Mouse (Mus musculus) liver, embryonic 16.5 days (tissue): ENCODE measurements around the gene Retreg3. TPM values are rescaled to one million over a fixed set of nuclear protein-coding genes. Genes with fewer than 3 reads are reported as not detected.

Experiments
- ATAC-seq: fragments of 200-750 bp; cut with Nextera tagmentation; 2 replicates; pipeline ENCODE4 v1.8.0; 2017; ENCODE audit warnings: low read depth, mild to moderate bottlenecking, moderate number of reproducible peaks, moderate library complexity
- H3K27ac ChIP-seq: fragments of 300-500 bp; sonication (generic); 2 replicates; pipeline ENCODE4 v1.5.1; 2014; ENCODE audit warnings: mild to moderate bottlenecking, low read length
- H3K27me3 ChIP-seq: fragments of 300-500 bp; sonication (generic); 2 replicates; pipeline ENCODE4 v1.6.1; 2014; ENCODE audit warnings: low read depth, low read length, mixed read lengths; ENCODE audit not compliant: control insufficient read depth, insufficient read depth
- H3K36me3 ChIP-seq: fragments of 300-500 bp; sonication (generic); 2 replicates; pipeline ENCODE4 v1.6.1; 2014; ENCODE audit warnings: mild to moderate bottlenecking; ENCODE audit not compliant: control insufficient read depth, insufficient read depth
- H3K4me1 ChIP-seq: fragments of 300-500 bp; sonication (generic); 2 replicates; pipeline ENCODE4 v1.6.1; 2014; ENCODE audit warnings: low read depth, low read length, mixed read lengths; ENCODE audit not compliant: control insufficient read depth
- H3K4me2 ChIP-seq: fragments of 300-500 bp; sonication (generic); 2 replicates; pipeline ENCODE4 v1.6.1; 2014; ENCODE audit warnings: low read depth, low read length, mixed read lengths
- H3K4me3 ChIP-seq: fragments of 300-500 bp; sonication (generic); 2 replicates; pipeline ENCODE4 v1.5.1; 2014; ENCODE audit warnings: low read depth, mild to moderate bottlenecking, low read length
- H3K9ac ChIP-seq: fragments of 300-500 bp; sonication (generic); 2 replicates; pipeline ENCODE4 v1.6.1; 2014; ENCODE audit warnings: low read depth, low read length
- H3K9me3 ChIP-seq: fragments of 300-500 bp; sonication (generic); replicated peaks from 2 replicates; pipeline ENCODE4 v1.6.1; 2016; ENCODE audit warnings: low read length; ENCODE audit not compliant: control insufficient read depth
- WGBS: fragments of 180-500 bp; shearing (Covaris S2); extraction: QIAGEN DNeasy Blood & Tissue Kit; methylation state at CpG from one replicate; pipeline ENCODE4 v1.1.7; 2014; ENCODE audit not compliant: insufficient replicate concordance; 5-methylcytosine and 5-hydroxymethylcytosine counted together
- polyA plus RNA-seq: library from polyadenylated mRNA; unstranded; fragments of >200 nt; fragmentation: Nextera tagmentation; extraction: Ambion mirVana; gene quantifications from 2 replicates; pipeline ENCODE4 v1.2.1, GENCODE M21; 2015

Gene Retreg3
- polyA plus RNA-seq, 1 experiment from 2014 or later: 11.9 TPM

DNA sequence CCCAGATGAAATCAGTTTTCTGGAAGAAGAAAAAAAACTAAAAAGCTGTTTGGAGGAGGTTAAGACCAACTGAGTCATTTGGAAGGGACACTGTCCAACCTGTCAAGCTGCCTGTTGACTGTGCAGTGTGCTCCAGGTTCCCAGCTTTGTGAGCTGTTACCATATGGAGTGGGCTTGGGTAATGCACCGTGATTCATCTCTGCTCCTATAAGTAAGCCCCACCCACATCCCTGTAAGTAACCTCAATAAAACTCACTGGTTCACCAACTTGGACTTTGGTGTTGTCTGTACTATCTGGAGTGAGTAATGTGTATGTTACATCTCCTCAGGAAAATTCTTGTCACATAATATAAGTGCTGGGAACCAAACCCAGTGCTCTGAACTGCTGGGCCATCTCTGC lies 33.1 kb upstream of the Retreg3 start:
- H3K4me1 ChIP-seq: no peaks in the 10 kb centered on the region
- no peak overlapping the region for H3K4me2 ChIP-seq
- peaks cover 17% of the 10 kb centered on the region for H3K27me3 ChIP-seq
- H3K4me3 ChIP-seq: no peak overlapping the region
- no peaks in the 10 kb centered on the region for H3K36me3 ChIP-seq
- no peak overlapping the region for H3K9ac ChIP-seq
- no peak for ATAC-seq
- 68% methylated on average over 1 of the region's 1 CpGs for WGBS
- no peaks in the 10 kb centered on the region for H3K9me3 ChIP-seq
- H3K27ac ChIP-seq: no peak overlapping the region

DNA sequence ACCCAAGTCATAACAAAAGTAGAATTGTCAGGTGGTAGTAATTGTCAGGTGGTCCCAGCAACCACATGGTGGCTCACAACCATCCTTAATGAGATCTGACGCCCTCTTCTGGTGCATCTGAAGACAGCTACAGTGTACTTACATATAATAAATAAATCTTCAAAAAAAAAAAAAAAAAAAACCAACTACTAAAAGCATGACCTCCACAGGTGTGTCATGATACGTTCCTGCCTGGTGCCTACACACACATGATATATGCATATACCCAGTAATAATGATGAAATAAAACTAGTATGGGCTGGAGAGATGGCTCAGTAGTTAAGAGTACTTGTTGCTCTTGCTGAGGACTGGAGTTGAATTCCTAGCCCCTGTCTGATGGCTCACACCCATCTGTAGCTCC lies 31.4 kb upstream of the Retreg3 start:
- WGBS: 31% methylated on average over 2 of the region's 2 CpGs
- no peaks in the 10 kb centered on the region for H3K36me3 ChIP-seq
- peaks cover 10% of the 10 kb centered on the region for H3K27me3 ChIP-seq
- no peak overlapping the region for H3K9ac ChIP-seq
- no peaks in the 10 kb centered on the region for H3K4me1 ChIP-seq
- no peak overlapping the region for H3K4me2 ChIP-seq
- H3K4me3 ChIP-seq: no peak overlapping the region
- ATAC-seq: no peak
- no peak overlapping the region for H3K27ac ChIP-seq
- no peaks in the 10 kb centered on the region for H3K9me3 ChIP-seq

DNA sequence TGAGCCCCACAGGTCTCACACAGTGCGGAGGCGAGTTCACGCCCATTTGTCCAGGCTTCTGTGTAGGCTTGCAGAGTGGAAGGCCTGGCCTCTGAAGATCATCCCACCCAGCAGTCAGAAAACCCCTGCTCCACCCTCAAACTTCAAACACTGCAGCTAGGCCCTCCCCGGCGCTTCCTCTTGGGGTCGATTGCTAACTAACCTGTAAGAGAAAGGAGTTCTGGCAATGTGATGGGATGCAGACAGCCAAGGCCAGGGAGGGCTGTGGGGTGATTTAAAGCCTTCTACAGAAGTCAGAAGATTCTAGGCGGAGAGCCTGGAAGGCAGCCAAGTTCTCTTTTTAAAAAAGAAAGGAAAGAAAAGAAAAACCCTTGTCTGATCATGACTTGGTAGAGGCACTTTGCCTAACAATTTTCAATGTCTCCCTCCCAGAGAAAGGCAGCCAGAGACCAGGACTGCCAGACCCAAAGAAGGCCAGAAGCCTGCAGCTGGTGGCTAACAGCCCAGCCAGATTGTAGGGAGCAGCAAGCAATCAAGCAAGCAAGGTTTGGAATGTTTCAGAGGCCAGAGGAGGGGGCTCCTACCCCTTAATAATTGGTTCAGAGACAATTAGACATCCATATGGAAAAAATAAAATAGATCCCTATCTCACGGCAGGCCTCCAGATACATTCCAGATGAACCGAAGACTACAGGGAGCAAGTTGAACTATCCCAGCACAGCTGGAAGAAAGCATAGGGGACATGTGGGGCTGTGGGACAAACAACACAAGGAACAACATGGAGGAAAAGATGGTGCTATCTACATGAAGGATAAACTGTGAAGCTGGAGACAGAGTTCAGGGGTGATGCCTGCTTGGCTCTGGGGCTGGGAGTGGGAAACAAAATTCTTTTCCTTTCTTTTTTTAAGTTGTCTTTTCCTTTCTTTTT lies 29.7 kb upstream of the Retreg3 start:
- no peaks in the 10 kb centered on the region for H3K36me3 ChIP-seq
- no peak overlapping the region for H3K27ac ChIP-seq
- H3K4me2 ChIP-seq: no peak overlapping the region
- H3K27me3 ChIP-seq: no peaks in the 10 kb centered on the region; the same call in 1 of the 2 replicates
- no peaks in the 10 kb centered on the region for H3K9me3 ChIP-seq
- H3K4me3 ChIP-seq: no peak overlapping the region
- no peak for ATAC-seq
- 55% methylated on average over 9 of the region's 9 CpGs for WGBS
- H3K9ac ChIP-seq: no peak overlapping the region
- H3K4me1 ChIP-seq: no peaks in the 10 kb centered on the region

DNA sequence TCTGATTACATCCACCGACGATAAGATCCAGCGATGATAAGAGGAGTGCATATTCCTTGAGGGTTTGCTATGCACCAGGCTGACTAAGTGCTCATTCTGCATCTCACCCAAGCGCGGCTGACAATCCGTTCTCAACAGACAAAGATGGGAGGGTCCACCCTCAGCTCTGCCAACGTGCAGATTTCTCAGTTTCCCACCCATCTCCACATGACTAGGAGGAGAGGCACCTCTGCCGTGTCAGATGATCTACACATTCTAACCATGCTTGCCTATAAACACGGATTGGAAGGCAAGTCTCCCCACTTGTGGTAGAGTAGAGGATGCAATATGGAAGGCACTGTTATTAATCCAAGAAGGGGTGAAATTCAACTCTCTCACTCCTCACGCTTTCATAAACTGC lies 29.1 kb upstream of the Retreg3 start:
- ATAC-seq: no peak
- 60% methylated on average over 10 of the region's 10 CpGs for WGBS
- peaks cover 2% of the 10 kb centered on the region; the same call in 1 of the 2 replicates for H3K4me1 ChIP-seq
- H3K27ac ChIP-seq: no peak overlapping the region
- H3K4me2 ChIP-seq: no peak overlapping the region
- H3K4me3 ChIP-seq: no peak overlapping the region
- H3K9me3 ChIP-seq: no peaks in the 10 kb centered on the region
- H3K27me3 ChIP-seq: peaks cover 1% of the 10 kb centered on the region
- no peak overlapping the region for H3K9ac ChIP-seq
- H3K36me3 ChIP-seq: no peaks in the 10 kb centered on the region

DNA sequence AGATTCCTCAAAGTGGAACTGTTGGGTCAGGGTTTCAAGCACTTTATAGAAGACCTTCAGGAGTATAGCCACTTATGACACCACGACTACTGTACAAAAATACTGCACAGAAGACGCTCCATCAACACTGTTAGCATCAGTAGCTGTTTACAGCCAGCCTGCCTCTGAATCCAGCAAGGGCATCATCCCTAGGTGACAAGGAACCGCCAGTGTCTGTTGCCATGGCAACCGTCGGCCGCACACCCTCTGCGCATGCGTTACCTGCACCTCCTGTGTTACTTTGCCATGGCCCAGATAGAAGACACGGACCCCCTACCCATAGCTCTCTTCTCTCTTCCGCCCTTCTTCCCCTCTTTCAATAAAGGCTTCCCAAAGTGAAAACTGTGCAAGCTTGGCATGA lies 26.7 kb upstream of the Retreg3 start:
- Histone ChIP-seq H3K36me3 (no peaks in the 10 kb centered on the region), H3K9me3 (no peaks in the 10 kb centered on the region), H3K27ac (no peak overlapping the region), H3K4me1 (peaks cover 3% of the 10 kb centered on the region; the same call in 1 of the 2 replicates), H3K4me2 (no peak overlapping the region), H3K4me3 (no peak overlapping the region), H3K27me3 (peaks cover 3% of the 10 kb centered on the region), H3K9ac (no peak overlapping the region)
- no peak for ATAC-seq
- WGBS: 45% methylated on average over 10 of the region's 10 CpGs

DNA sequence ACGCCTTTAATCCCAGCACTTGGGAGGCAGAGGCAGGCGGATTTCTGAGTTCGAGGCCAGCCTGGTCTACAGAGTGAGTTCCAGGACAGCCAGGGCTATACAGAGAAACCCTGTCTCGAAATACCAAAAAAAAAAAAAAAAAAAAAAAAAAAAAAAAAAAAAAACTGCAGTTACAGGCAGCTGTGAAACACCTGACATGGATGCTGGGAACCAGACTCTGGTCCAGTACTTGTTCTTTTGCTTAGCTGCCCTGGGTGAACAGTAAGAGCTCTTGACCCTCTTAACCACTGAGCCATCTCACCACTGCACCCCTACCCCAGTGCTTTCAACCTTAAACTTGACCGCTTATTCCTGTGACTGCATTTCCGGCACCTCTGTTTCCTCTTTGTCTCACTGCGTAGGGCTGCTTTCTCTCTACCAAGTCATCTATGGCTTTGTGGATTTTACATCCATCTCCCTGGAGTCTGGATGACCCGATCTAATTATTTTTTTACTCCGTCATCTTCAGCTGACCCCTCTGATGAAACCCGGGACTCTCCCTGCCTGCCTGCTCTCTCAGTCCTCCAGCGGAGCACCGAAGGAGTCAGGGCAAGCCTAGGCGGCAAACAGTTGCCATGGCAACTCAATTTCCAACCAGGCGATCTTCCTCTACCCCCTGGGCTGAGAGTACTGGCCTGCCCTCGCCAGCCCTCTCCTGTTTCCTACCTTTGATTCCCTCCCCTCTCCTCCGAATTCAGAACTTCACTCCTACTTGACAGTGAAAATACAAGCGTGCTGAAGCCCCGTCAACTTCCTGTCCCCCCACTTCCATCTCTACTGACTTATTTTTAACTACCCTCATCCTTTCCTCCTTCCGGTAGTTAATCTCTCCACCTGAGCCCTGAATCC lies 23.9 kb upstream of the Retreg3 start:
- peak overlapping the region; percentile 49 for H3K4me2 ChIP-seq
- H3K27me3 ChIP-seq: peaks cover 28% of the 10 kb centered on the region
- H3K4me1 ChIP-seq: peaks cover 3% of the 10 kb centered on the region; the same call in 1 of the 2 replicates
- ATAC-seq: no peak
- H3K9ac ChIP-seq: no peak overlapping the region
- WGBS: 16% methylated on average over 18 of the region's 19 CpGs
- H3K9me3 ChIP-seq: no peaks in the 10 kb centered on the region
- no peaks in the 10 kb centered on the region for H3K36me3 ChIP-seq
- H3K4me3 ChIP-seq: peak overlapping the region; percentile 40
- no peak overlapping the region for H3K27ac ChIP-seq

DNA sequence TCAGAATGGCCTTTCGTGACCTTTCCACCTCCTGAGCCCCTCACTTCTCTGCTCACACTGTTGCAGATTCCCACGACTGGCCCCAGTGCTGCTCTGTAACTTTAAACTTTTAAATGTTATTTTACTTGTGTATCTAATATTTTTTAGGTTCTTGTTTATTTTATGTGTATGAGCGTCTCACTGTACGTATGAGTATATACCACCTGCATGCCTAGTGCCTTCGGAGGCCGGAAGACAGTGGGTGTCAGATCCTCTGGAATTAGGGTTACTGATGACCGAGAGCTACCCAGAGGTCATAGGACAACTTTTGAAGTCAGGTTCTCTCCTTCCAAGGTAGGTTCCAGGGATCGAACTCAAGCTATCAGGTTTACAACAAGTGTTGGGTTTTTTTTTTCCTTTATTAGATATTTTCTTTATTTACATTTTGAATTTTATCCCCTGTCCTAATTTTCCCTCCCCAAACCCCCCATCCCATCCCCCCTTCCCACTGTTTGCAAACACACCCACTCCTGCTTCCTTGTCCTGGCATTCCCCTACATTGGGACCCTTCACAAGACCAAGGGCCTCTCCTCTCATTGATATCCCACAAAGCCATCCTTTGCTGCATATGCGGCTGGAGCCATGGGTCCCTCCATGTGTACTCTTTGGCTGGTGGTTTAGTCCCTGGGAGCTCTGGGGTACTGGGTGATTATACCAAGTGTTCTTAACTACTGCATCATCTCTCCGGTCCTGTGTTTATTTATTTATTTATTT lies 22.7 kb upstream of the Retreg3 start:
- WGBS: 76% methylated on average over 10 of the region's 10 CpGs
- H3K4me3 ChIP-seq: no peak overlapping the region
- no peak overlapping the region for H3K9ac ChIP-seq
- no peak overlapping the region for H3K27ac ChIP-seq
- no peak for ATAC-seq
- peaks cover 28% of the 10 kb centered on the region for H3K27me3 ChIP-seq
- no peaks in the 10 kb centered on the region for H3K9me3 ChIP-seq
- H3K36me3 ChIP-seq: no peaks in the 10 kb centered on the region
- peaks cover 3% of the 10 kb centered on the region; the same call in 1 of the 2 replicates for H3K4me1 ChIP-seq
- no peak overlapping the region for H3K4me2 ChIP-seq

DNA sequence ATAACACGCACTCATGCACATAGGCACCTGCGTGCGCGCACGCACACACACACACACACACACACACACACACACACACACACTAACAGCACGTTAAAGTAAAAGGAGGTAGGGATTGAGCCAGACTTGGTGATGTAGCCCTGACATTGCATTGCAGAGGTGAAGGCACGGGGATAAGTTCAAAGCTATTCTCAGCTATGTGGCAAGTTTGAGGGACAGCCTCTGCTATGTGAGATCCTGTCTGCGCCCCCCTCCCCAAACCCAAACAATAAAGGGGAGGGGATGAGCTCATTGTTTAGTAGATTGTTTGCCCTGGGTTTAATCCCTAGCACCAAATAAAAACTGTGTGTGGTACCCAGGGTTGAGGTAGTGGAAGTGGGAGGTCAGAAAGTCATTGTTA lies 21.4 kb upstream of the Retreg3 start:
- no peaks in the 10 kb centered on the region for H3K9me3 ChIP-seq
- H3K36me3 ChIP-seq: no peaks in the 10 kb centered on the region
- no peak overlapping the region for H3K4me2 ChIP-seq
- WGBS: 66% methylated on average over 8 of the region's 8 CpGs
- no peak overlapping the region for H3K4me3 ChIP-seq
- no peak for ATAC-seq
- no peak overlapping the region for H3K27ac ChIP-seq
- H3K9ac ChIP-seq: no peak overlapping the region
- H3K27me3 ChIP-seq: peaks cover 28% of the 10 kb centered on the region
- H3K4me1 ChIP-seq: peaks cover 3% of the 10 kb centered on the region; the same call in 1 of the 2 replicates
